In genomic region chr9:58289090-58289489, GRCm38 (mm10) we compare ENCODE assay signal across 10 mouse cellular contexts. TPM values are rescaled to one million over a fixed set of nuclear protein-coding genes. Genes with fewer than 3 reads are reported as not detected.
"Had no signal": no experiment of that assay in that cellular context is flagged by ENCODE, and none has a peak within 500 bp of the region (broad histone marks: within the 10 kb centered on the region; RNA-seq: fewer than 3 reads in every experiment).

No protein-coding gene starts in this region.

- H3K9me3 ChIP-seq: liver, embryonic 15.5 days; lung, embryonic 15.5 days; midbrain, embryonic 12.5 days; stomach, embryonic 15.5 days had no signal

- H3K9ac ChIP-seq: liver, embryonic 15.5 days; lung, embryonic 15.5 days; midbrain, embryonic 12.5 days; stomach, embryonic 15.5 days had no signal

- H3K27me3 ChIP-seq: lung, embryonic 15.5 days; stomach, embryonic 15.5 days had no signal

- ATAC-seq: midbrain, embryonic 16.5 days had no signal

- H3K36me3 ChIP-seq: liver, embryonic 15.5 days; midbrain, embryonic 12.5 days had no signal

- H3K4me1 ChIP-seq: liver, embryonic 15.5 days; lung, embryonic 15.5 days; midbrain, embryonic 12.5 days; stomach, embryonic 15.5 days had no signal

- H3K4me3 ChIP-seq: liver, embryonic 15.5 days; lung, embryonic 15.5 days; midbrain, embryonic 12.5 days; stomach, embryonic 15.5 days had no signal

- H3K4me2 ChIP-seq: liver, embryonic 11.5 days; liver, embryonic 15.5 days; lung, embryonic 15.5 days; midbrain, embryonic 12.5 days; stomach, embryonic 15.5 days had no signal

- H3K27ac ChIP-seq: liver, embryonic 15.5 days; lung, embryonic 15.5 days; midbrain, embryonic 12.5 days; stomach, embryonic 15.5 days had no signal

- DNase-seq: lung, postnatal 14 days; right cerebral cortex, postnatal 14 days; thymus, postnatal 36 days had no signal

RNA-seq across cellular contexts. Expression of gene Loxl1, which starts 23.9 kb away (rescaled TPM):
- total RNA-seq: megakaryocyte-erythroid progenitor cell, adult 5-6 weeks had no signal
